Mouse (Mus musculus): Measurements from ENCODE around the gene Pus1. TPM values are rescaled to one million over a fixed set of nuclear protein-coding genes. Genes with fewer than 3 reads are reported as not detected.
"Not testable (repeated sequence)": the region's sequence is repeated elsewhere in the genome, so short reads cannot be mapped to it uniquely, and the experiment has no call there.

Pus1 gene
- polyA plus RNA-seq, 1 experiment from 2014 or later: 16.3 TPM

DNA sequence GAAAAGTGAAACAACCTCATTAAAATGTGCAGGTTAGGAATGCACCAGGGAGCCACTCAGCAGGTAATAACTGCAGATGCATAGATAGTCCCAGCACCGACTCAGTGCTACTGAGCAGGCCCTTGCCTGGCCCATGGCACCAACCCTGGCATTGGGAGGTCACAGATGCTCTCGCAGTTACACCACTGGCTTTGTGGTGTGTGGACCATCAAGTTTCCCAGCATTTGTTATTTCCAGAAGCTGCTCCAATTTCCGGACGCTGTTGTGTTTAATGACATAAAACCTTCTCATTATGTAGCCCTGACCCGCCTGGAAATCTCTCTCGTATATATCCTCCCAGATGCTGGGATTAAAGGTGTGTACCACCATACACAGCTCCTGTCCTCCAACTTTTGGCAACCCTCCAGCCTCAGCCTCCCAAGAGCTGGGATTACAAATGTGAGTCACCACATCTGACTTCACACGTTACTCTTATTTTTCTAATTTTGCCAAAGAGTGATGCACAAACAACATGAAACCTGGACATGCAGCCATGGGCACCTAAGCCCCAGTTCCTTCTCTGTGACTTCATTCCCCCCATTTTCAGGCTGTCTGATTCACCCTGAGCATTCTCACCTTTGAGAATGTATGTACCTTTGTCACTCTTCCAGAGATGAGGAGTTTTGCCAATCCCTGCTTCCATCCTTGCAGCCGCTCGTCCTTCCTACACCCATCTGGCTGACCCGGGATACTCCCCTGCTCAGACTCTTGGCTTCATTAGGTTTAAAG, 486 bp upstream of the Pus1 start:
- peak overlapping the region; percentile 91 for H3K9ac ChIP-seq (ENCODE audit: low read length)
- peak overlapping the region; percentile 89 for H3K4me2 ChIP-seq (ENCODE audit: low read length)
- H3K9me3 ChIP-seq (ENCODE audit: control insufficient read depth, low read length): no peaks in the 10 kb centered on the region
- H3K27ac ChIP-seq (replicated peaks in 1 of 2; ENCODE audit: control insufficient read depth in 1 of 2, insufficient read depth in 1 of 2, low read depth in 2 of 2, low read length in 2 of 2): peak overlapping the region; percentile 50 to 54; a peak in 3 of 4 replicates
- H3K27me3 ChIP-seq (ENCODE audit: control insufficient read depth, insufficient read depth, low read length): no peaks in the 10 kb centered on the region
- no peak for ATAC-seq (ENCODE audit: insufficient number of reproducible peaks, insufficient read depth, low FRiP score, low read depth)
- H3K4me1 ChIP-seq (ENCODE audit: control insufficient read depth in 2 of 2, insufficient read depth in 2 of 2, low read length in 2 of 2): peaks cover 8% of the 10 kb centered on the region in 2 experiments
- H3K4me3 ChIP-seq (ENCODE audit: control insufficient read depth in 1 of 2, insufficient read depth in 1 of 2, low read depth in 1 of 2, low read length in 2 of 2): peak overlapping the region; percentile 81 to 92
- 56% methylated on average over 10 of the region's 10 CpGs for WGBS
- H3K36me3 ChIP-seq (ENCODE audit: control insufficient read depth, insufficient read depth, low read length): peaks cover 41% of the 10 kb centered on the region

GRCm38 (mm10) chr5:110779276-110779997, 1.0 kb downstream of the Pus1 start:
- no peak overlapping the region for H3K27ac ChIP-seq (replicated peaks in 1 of 2; ENCODE audit: control insufficient read depth in 1 of 2, insufficient read depth in 1 of 2, low read depth in 2 of 2, low read length in 2 of 2)
- peaks cover 8% of the 10 kb centered on the region in 2 experiments for H3K4me1 ChIP-seq (ENCODE audit: control insufficient read depth in 2 of 2, insufficient read depth in 2 of 2, low read length in 2 of 2)
- H3K9ac ChIP-seq (ENCODE audit: low read length): peak overlapping the region; percentile 91
- WGBS: 18% methylated on average over 15 of the region's 15 CpGs
- no peaks in the 10 kb centered on the region for H3K27me3 ChIP-seq (ENCODE audit: control insufficient read depth, insufficient read depth, low read length)
- H3K4me2 ChIP-seq (ENCODE audit: low read length): peak overlapping the region; percentile 89
- H3K36me3 ChIP-seq (ENCODE audit: control insufficient read depth, insufficient read depth, low read length): peaks cover 44% of the 10 kb centered on the region
- H3K9me3 ChIP-seq (ENCODE audit: control insufficient read depth, low read length): no peaks in the 10 kb centered on the region
- peak overlapping the region; percentile 81 to 92 for H3K4me3 ChIP-seq (ENCODE audit: control insufficient read depth in 1 of 2, insufficient read depth in 1 of 2, low read depth in 1 of 2, low read length in 2 of 2)
- ATAC-seq (ENCODE audit: insufficient number of reproducible peaks, insufficient read depth, low FRiP score, low read depth): no peak

- H3K4me3 ChIP-seq (ENCODE audit: control insufficient read depth in 1 of 2, insufficient read depth in 1 of 2, low read depth in 1 of 2, low read length in 2 of 2): no peak overlapping the region
- H3K9me3 ChIP-seq (ENCODE audit: control insufficient read depth, low read length): no peaks in the 10 kb centered on the region
- no peak overlapping the region for H3K4me2 ChIP-seq (ENCODE audit: low read length)
- H3K27me3 ChIP-seq (ENCODE audit: control insufficient read depth, insufficient read depth, low read length): no peaks in the 10 kb centered on the region
- no peak overlapping the region for H3K9ac ChIP-seq (ENCODE audit: low read length)
- peaks cover 52% of the 10 kb centered on the region for H3K36me3 ChIP-seq (ENCODE audit: control insufficient read depth, insufficient read depth, low read length)
- H3K27ac ChIP-seq (replicated peaks in 1 of 2; ENCODE audit: control insufficient read depth in 1 of 2, insufficient read depth in 1 of 2, low read depth in 2 of 2, low read length in 2 of 2): no peak overlapping the region
- no peak for ATAC-seq (ENCODE audit: insufficient number of reproducible peaks, insufficient read depth, low FRiP score, low read depth)
- H3K4me1 ChIP-seq (ENCODE audit: control insufficient read depth in 2 of 2, insufficient read depth in 2 of 2, low read length in 2 of 2): peaks cover 8% of the 10 kb centered on the region in 2 experiments
- WGBS: 93% methylated on average over 12 of the region's 12 CpGs
Measured at GRCm38 (mm10) chr5:110778263-110778662, 2.2 kb downstream of the Pus1 start.

- no peak for ATAC-seq (ENCODE audit: insufficient number of reproducible peaks, insufficient read depth, low FRiP score, low read depth)
- peaks cover 8% of the 10 kb centered on the region in 2 experiments for H3K4me1 ChIP-seq (ENCODE audit: control insufficient read depth in 2 of 2, insufficient read depth in 2 of 2, low read length in 2 of 2)
- H3K4me3 ChIP-seq (ENCODE audit: control insufficient read depth in 1 of 2, insufficient read depth in 1 of 2, low read depth in 1 of 2, low read length in 2 of 2): no peak overlapping the region
- peaks cover 62% of the 10 kb centered on the region for H3K36me3 ChIP-seq (ENCODE audit: control insufficient read depth, insufficient read depth, low read length)
- H3K4me2 ChIP-seq (ENCODE audit: low read length): no peak overlapping the region
- no peaks in the 10 kb centered on the region for H3K9me3 ChIP-seq (ENCODE audit: control insufficient read depth, low read length)
- no peaks in the 10 kb centered on the region for H3K27me3 ChIP-seq (ENCODE audit: control insufficient read depth, insufficient read depth, low read length)
- WGBS: 88% methylated on average over 2 of the region's 2 CpGs
- H3K27ac ChIP-seq (replicated peaks in 1 of 2; ENCODE audit: control insufficient read depth in 1 of 2, insufficient read depth in 1 of 2, low read depth in 2 of 2, low read length in 2 of 2): no peak overlapping the region
- H3K9ac ChIP-seq (ENCODE audit: low read length): no peak overlapping the region
Measured at GRCm38 (mm10) chr5:110776141-110776540, 4.3 kb downstream of the Pus1 start.

DNA sequence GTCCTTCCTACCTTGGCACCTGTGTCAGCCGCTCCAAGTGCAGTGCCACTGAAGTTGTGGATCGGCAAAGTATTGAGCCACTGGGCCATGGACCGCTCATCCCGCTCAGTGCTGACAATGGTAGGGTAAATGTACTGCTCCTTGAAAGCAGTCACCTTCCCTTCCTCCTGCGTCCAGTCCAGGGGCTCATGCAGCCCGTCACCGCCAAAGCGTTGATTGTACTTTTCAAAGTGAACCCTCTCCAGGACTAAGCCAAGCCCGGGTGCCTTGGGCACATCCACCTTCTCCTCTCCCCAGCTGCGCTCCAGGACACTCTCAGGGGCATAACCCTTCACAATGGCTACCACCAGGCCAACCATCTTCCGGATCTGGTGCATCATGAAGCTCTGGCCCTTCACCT, 5.9 kb downstream of the Pus1 start:
- Histone ChIP-seq H3K27me3 (ENCODE audit: control insufficient read depth, insufficient read depth, low read length) (no peaks in the 10 kb centered on the region), H3K36me3 (ENCODE audit: control insufficient read depth, insufficient read depth, low read length) (peaks cover 62% of the 10 kb centered on the region), H3K4me1 (ENCODE audit: control insufficient read depth in 2 of 2, insufficient read depth in 2 of 2, low read length in 2 of 2) (peaks cover 3 to 7% of the 10 kb centered on the region in 2 experiments), H3K9me3 (ENCODE audit: control insufficient read depth, low read length) (no peaks in the 10 kb centered on the region), H3K4me2 (ENCODE audit: low read length) (no peak overlapping the region), H3K4me3 (ENCODE audit: control insufficient read depth in 1 of 2, insufficient read depth in 1 of 2, low read depth in 1 of 2, low read length in 2 of 2) (no peak overlapping the region), H3K27ac (replicated peaks in 1 of 2; ENCODE audit: control insufficient read depth in 1 of 2, insufficient read depth in 1 of 2, low read depth in 2 of 2, low read length in 2 of 2) (no peak overlapping the region), H3K9ac (ENCODE audit: low read length) (no peak overlapping the region)
- no peak for ATAC-seq (ENCODE audit: insufficient number of reproducible peaks, insufficient read depth, low FRiP score, low read depth)
- WGBS: 90% methylated on average over 11 of the region's 11 CpGs

DNA sequence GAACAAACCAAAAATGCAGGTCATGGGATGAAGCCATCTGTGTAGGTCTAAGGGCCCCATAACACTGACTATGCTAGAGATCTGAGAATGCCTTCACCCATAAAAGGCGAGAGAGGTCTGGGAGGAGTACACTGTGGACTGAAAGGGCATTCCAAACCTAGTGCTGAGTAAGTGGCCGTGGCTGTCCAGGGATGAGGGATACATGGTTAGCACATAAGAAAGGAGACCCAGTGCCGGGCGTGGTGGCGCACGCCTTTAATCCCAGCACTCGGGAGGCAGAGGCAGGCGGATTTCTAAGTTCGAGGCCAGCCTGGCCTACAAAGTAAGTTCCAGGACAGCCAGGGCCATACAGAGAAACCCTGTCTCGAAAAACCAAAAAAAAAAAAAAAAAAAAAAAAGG, 7.5 kb downstream of the Pus1 start:
- not testable (repeated sequence) for H3K27ac ChIP-seq (replicated peaks in 1 of 2; ENCODE audit: control insufficient read depth in 1 of 2, insufficient read depth in 1 of 2, low read depth in 2 of 2, low read length in 2 of 2); H3K9me3 ChIP-seq (ENCODE audit: control insufficient read depth, low read length); H3K27me3 ChIP-seq (ENCODE audit: control insufficient read depth, insufficient read depth, low read length); H3K9ac ChIP-seq (ENCODE audit: low read length); H3K4me3 ChIP-seq (ENCODE audit: control insufficient read depth in 1 of 2, insufficient read depth in 1 of 2, low read depth in 1 of 2, low read length in 2 of 2); ATAC-seq (ENCODE audit: insufficient number of reproducible peaks, insufficient read depth, low FRiP score, low read depth); H3K4me2 ChIP-seq (ENCODE audit: low read length)
- Histone ChIP-seq H3K36me3 (ENCODE audit: control insufficient read depth, insufficient read depth, low read length) (peaks cover 57% of the 10 kb centered on the region), H3K4me1 (ENCODE audit: control insufficient read depth in 2 of 2, insufficient read depth in 2 of 2, low read length in 2 of 2) (peaks cover 0 to 14% of the 10 kb centered on the region in 2 experiments; a peak in 2 of 4 replicates)
- WGBS: 84% methylated on average over 10 of the region's 10 CpGs

DNA sequence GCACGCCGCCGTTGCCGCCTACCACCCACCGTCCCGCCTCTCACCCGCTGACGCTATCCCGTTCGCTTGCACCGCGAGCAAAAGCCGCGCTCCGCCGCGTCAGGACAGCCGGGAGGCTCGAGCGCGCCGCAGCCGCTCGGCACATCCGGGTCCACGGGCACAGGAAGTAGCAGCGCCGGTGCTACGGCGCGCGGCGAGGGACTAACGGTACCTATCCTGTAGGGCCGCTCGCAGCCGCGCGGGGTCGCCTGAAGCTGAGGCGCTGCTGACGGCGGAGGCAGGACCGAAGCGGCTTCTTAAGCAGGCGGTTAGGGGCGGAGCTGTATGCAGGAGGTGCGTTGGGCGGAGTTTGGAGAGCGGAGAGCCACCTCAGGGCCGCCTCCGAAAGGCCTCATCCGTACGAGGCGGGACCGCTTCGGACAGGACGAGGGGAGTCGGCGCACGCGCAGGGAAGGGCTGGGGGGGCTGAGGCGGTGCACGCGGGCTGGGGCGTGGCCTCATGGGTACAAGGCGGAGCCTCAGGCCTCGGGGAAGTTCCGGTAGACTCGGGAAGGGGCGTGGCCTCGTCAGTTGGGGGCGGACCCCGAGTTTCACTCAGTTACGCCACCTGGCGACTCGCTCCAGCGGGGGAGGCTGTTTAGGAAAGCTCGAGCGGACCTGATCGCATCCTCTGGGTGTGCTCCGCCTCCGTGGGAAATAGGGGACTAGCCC, 9.9 kb downstream of the Pus1 start, which contains the start of gene Ep400:
TSS of gene Ep400 (minus strand) at position 270 of the 711 bp plus-strand sequence.
- peak within 1 kb of the TSS; percentile 75 for H3K4me2 ChIP-seq (ENCODE audit: low read length)
- H3K4me1 ChIP-seq (ENCODE audit: control insufficient read depth in 2 of 2, insufficient read depth in 2 of 2, low read length in 2 of 2): peaks cover 0 to 14% of the 10 kb centered on the region in 2 experiments; a peak in 2 of 4 replicates
- H3K4me3 ChIP-seq (ENCODE audit: control insufficient read depth in 1 of 2, insufficient read depth in 1 of 2, low read depth in 1 of 2, low read length in 2 of 2): peak within 1 kb of the TSS; percentile 84 to 89
- peak within 1 kb of the TSS; percentile 92 to 95 for H3K27ac ChIP-seq (replicated peaks in 1 of 2; ENCODE audit: control insufficient read depth in 1 of 2, insufficient read depth in 1 of 2, low read depth in 2 of 2, low read length in 2 of 2)
- peak within 1 kb of the TSS; percentile 93 for H3K9ac ChIP-seq (ENCODE audit: low read length)
- peaks cover 34% of the 10 kb centered on the region for H3K36me3 ChIP-seq (ENCODE audit: control insufficient read depth, insufficient read depth, low read length)
- WGBS: under 1% methylated on average over 83 of the region's 83 CpGs
- H3K9me3 ChIP-seq (ENCODE audit: control insufficient read depth, low read length): no peaks in the 10 kb centered on the region
- no peaks in the 10 kb centered on the region for H3K27me3 ChIP-seq (ENCODE audit: control insufficient read depth, insufficient read depth, low read length)
- ATAC-seq (ENCODE audit: insufficient number of reproducible peaks, insufficient read depth, low FRiP score, low read depth): peak; percentile 98
